Mouse (Mus musculus): ENCODE measurements around the gene Galnt3. TPM values are rescaled to one million over a fixed set of nuclear protein-coding genes. Genes with fewer than 3 reads are reported as not detected.

Gene Galnt3
- polyA plus RNA-seq, 1 experiment from 2014 or later = 1.3 TPM

- H3K4me2 ChIP-seq (ENCODE audit: low read depth, low read length) = no peak overlapping the region
- no peak for ATAC-seq (ENCODE audit: low read depth)
- no peaks in the 10 kb centered on the region for H3K36me3 ChIP-seq (ENCODE audit: control insufficient read depth, insufficient read depth, low read length)
- no peak overlapping the region for H3K4me3 ChIP-seq (ENCODE audit: low read depth, low read length)
- no peak overlapping the region for H3K27ac ChIP-seq (ENCODE audit: low read depth, low read length)
- no peaks in the 10 kb centered on the region for H3K27me3 ChIP-seq (ENCODE audit: control insufficient read depth, insufficient read depth, low read length)
- no peaks in the 10 kb centered on the region for H3K4me1 ChIP-seq (ENCODE audit: control insufficient read depth, insufficient read depth, low read length)
- no peak overlapping the region for H3K9ac ChIP-seq (replicated peaks; ENCODE audit: low read depth, low read length)
- no peaks in the 10 kb centered on the region for H3K9me3 ChIP-seq (ENCODE audit: control insufficient read depth, low read length)
- WGBS = 64% methylated on average over 4 of the region's 4 CpGs
These were observed 30.1 kb downstream of the Galnt3 start for GRCm38 (mm10) chr2:66094622-66095181.

DNA sequence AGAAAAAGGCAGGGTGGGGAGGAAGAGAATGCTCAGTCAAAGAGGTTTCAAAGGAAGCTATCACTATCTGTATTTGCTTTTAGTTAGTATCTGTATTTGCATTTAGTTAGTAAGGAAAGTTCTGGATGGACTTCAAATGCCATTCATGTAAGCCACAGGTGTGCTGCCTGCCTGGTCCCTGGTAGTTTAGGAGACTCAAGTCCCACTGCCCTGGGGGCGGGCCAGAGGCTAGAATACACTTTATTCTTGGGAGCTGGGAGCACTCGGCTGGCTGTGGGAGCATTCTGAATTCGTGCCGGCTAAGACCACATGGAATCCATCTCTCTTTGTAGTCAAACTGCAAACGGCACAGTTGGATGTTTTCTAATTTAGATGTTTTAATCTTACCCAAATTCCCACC, 33.5 kb downstream of the Galnt3 start:
- ATAC-seq (ENCODE audit: low read depth) = no peak
- no peak overlapping the region for H3K4me3 ChIP-seq (ENCODE audit: low read depth, low read length)
- H3K9ac ChIP-seq (replicated peaks; ENCODE audit: low read depth, low read length) = no peak overlapping the region
- no peaks in the 10 kb centered on the region for H3K9me3 ChIP-seq (ENCODE audit: control insufficient read depth, low read length)
- no peak overlapping the region for H3K27ac ChIP-seq (ENCODE audit: low read depth, low read length)
- no peak overlapping the region for H3K4me2 ChIP-seq (ENCODE audit: low read depth, low read length)
- H3K4me1 ChIP-seq (ENCODE audit: control insufficient read depth, insufficient read depth, low read length) = no peaks in the 10 kb centered on the region
- H3K36me3 ChIP-seq (ENCODE audit: control insufficient read depth, insufficient read depth, low read length) = no peaks in the 10 kb centered on the region
- 66% methylated on average over 5 of the region's 5 CpGs for WGBS
- H3K27me3 ChIP-seq (ENCODE audit: control insufficient read depth, insufficient read depth, low read length) = no peaks in the 10 kb centered on the region

DNA sequence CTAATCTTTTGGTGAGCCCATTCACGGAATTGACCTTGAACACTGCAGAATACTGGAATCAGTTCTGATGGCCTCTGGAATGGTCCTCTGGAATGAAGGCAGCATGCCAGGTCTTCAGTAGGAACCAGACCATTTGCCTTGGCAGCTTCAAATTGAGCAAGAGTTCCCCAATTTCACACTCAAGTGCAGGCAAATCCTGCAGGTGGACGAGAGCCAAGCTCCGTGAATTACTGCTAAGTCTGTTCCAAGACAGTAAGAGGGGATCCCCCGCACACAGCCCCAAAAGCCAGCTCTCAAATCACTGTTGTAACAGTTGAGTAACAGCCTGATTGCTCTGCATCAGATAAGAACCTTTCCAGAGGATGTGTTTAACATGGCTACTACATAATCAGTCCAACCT, 42.9 kb downstream of the Galnt3 start:
- no peak for ATAC-seq (ENCODE audit: low read depth)
- Histone ChIP-seq H3K9ac (replicated peaks; ENCODE audit: low read depth, low read length) (no peak overlapping the region), H3K9me3 (ENCODE audit: control insufficient read depth, low read length) (no peaks in the 10 kb centered on the region), H3K36me3 (ENCODE audit: control insufficient read depth, insufficient read depth, low read length) (no peaks in the 10 kb centered on the region), H3K27me3 (ENCODE audit: control insufficient read depth, insufficient read depth, low read length) (no peaks in the 10 kb centered on the region), H3K27ac (ENCODE audit: low read depth, low read length) (no peak overlapping the region), H3K4me3 (ENCODE audit: low read depth, low read length) (no peak overlapping the region), H3K4me2 (ENCODE audit: low read depth, low read length) (no peak overlapping the region), H3K4me1 (ENCODE audit: control insufficient read depth, insufficient read depth, low read length) (no peaks in the 10 kb centered on the region)
- WGBS = 81% methylated on average over 4 of the region's 4 CpGs

- H3K4me2 ChIP-seq (ENCODE audit: low read depth, low read length) = no peak overlapping the region
- WGBS = 93% methylated on average over 2 of the region's 2 CpGs
- H3K27ac ChIP-seq (ENCODE audit: low read depth, low read length) = no peak overlapping the region
- no peaks in the 10 kb centered on the region for H3K36me3 ChIP-seq (ENCODE audit: control insufficient read depth, insufficient read depth, low read length)
- H3K4me1 ChIP-seq (ENCODE audit: control insufficient read depth, insufficient read depth, low read length) = no peaks in the 10 kb centered on the region
- no peaks in the 10 kb centered on the region for H3K9me3 ChIP-seq (ENCODE audit: control insufficient read depth, low read length)
- H3K4me3 ChIP-seq (ENCODE audit: low read depth, low read length) = no peak overlapping the region
- no peak overlapping the region for H3K9ac ChIP-seq (replicated peaks; ENCODE audit: low read depth, low read length)
- H3K27me3 ChIP-seq (ENCODE audit: control insufficient read depth, insufficient read depth, low read length) = no peaks in the 10 kb centered on the region
- ATAC-seq (ENCODE audit: low read depth) = no peak
These were observed 44.1 kb downstream of the Galnt3 start for GRCm38 (mm10) chr2:66080731-66081130.

DNA sequence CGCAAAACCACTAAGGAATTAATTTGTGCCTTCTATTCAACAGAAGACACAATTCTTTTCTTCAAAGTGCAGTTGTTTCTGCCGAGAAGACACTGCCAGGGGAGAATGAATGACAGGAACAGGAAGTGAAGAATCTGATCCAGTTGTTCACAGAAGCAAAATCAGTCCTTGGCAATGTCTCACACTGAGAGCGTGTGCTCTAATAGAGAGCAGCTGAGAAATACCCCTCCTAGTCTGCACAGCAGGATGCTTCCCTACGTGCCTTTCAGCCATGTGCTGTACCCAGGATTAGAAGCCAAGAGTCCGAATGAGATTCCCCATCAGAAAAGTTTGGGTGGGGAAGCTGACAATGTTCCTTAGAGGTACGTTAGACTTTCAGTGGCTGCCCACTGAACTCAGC, 55.3 kb downstream of the Galnt3 start:
- WGBS = 46% methylated on average over 6 of the region's 6 CpGs
- Histone ChIP-seq H3K4me2 (ENCODE audit: low read depth, low read length) (no peak overlapping the region), H3K9me3 (ENCODE audit: control insufficient read depth, low read length) (no peaks in the 10 kb centered on the region), H3K27me3 (ENCODE audit: control insufficient read depth, insufficient read depth, low read length) (no peaks in the 10 kb centered on the region), H3K4me3 (ENCODE audit: low read depth, low read length) (no peak overlapping the region), H3K36me3 (ENCODE audit: control insufficient read depth, insufficient read depth, low read length) (no peaks in the 10 kb centered on the region), H3K27ac (ENCODE audit: low read depth, low read length) (no peak overlapping the region), H3K4me1 (ENCODE audit: control insufficient read depth, insufficient read depth, low read length) (no peaks in the 10 kb centered on the region), H3K9ac (replicated peaks; ENCODE audit: low read depth, low read length) (no peak overlapping the region)
- ATAC-seq (ENCODE audit: low read depth) = no peak

- H3K4me1 ChIP-seq (ENCODE audit: control insufficient read depth, insufficient read depth, low read length) = no peaks in the 10 kb centered on the region
- no peaks in the 10 kb centered on the region for H3K9me3 ChIP-seq (ENCODE audit: control insufficient read depth, low read length)
- ATAC-seq (ENCODE audit: low read depth) = no peak
- no peak overlapping the region for H3K27ac ChIP-seq (ENCODE audit: low read depth, low read length)
- WGBS = 93% methylated on average over 10 of the region's 10 CpGs
- no peak overlapping the region for H3K4me2 ChIP-seq (ENCODE audit: low read depth, low read length)
- no peak overlapping the region for H3K9ac ChIP-seq (replicated peaks; ENCODE audit: low read depth, low read length)
- H3K27me3 ChIP-seq (ENCODE audit: control insufficient read depth, insufficient read depth, low read length) = no peaks in the 10 kb centered on the region
- H3K4me3 ChIP-seq (ENCODE audit: low read depth, low read length) = no peak overlapping the region
- no peaks in the 10 kb centered on the region for H3K36me3 ChIP-seq (ENCODE audit: control insufficient read depth, insufficient read depth, low read length)
These were observed 61.5 kb downstream of the Galnt3 start for GRCm38 (mm10) chr2:66063291-66063690.

DNA sequence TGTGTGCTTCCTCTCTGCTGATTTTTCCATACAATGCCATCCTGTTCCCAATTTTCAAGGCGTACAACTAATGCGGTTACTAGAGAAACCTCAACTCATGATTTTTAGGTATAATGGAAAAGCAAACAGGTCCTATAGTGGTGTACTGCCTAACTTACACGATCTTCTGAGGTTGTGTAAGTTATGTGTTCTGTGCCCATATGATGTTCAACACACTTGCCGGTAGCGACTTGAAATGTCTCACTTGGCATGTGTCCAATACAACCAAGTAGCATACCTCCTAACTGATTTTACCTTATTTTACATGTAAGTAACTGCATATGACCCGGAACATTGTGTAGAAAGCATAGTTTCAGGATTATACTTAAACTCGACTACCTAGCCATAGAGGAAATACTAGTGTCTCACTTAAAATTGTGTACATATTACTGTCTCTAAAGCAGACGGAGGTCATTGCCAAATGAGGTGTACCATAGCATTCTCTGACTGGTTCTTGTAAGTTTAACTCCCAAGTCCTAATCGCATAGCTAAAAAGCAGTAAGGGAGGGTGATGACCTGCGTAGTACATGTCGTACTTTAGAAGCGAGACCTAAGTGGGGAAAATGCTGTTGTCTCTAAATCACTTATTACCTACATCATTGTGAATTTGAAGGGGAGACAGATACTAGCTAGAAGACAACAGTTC, 80.2 kb downstream of the Galnt3 start:
- Histone ChIP-seq H3K9ac (replicated peaks; ENCODE audit: low read depth, low read length) (no peak overlapping the region), H3K27me3 (ENCODE audit: control insufficient read depth, insufficient read depth, low read length) (no peaks in the 10 kb centered on the region), H3K4me2 (ENCODE audit: low read depth, low read length) (0 out of 2 replicates have a peak overlapping the region, but pooled peaks have one; percentile 8), H3K4me3 (ENCODE audit: low read depth, low read length) (no peak overlapping the region), H3K27ac (ENCODE audit: low read depth, low read length) (peak overlapping the region; percentile 45; the same call in 1 of the 2 replicates), H3K9me3 (ENCODE audit: control insufficient read depth, low read length) (no peaks in the 10 kb centered on the region), H3K36me3 (ENCODE audit: control insufficient read depth, insufficient read depth, low read length) (no peaks in the 10 kb centered on the region), H3K4me1 (ENCODE audit: control insufficient read depth, insufficient read depth, low read length) (no peaks in the 10 kb centered on the region; the same call in 1 of the 2 replicates)
- 80% methylated on average over 12 of the region's 12 CpGs for WGBS
- 0 out of 2 replicates have a peak, but pooled peaks have one; percentile 29 for ATAC-seq (ENCODE audit: low read depth)

- ATAC-seq (ENCODE audit: low read depth) = peak; percentile 91
- Histone ChIP-seq H3K36me3 (ENCODE audit: control insufficient read depth, insufficient read depth, low read length) (no peaks in the 10 kb centered on the region), H3K9me3 (ENCODE audit: control insufficient read depth, low read length) (no peaks in the 10 kb centered on the region), H3K4me2 (ENCODE audit: low read depth, low read length) (0 out of 2 replicates have a peak overlapping the region, but pooled peaks have one; percentile 8), H3K4me1 (ENCODE audit: control insufficient read depth, insufficient read depth, low read length) (no peaks in the 10 kb centered on the region; the same call in 1 of the 2 replicates), H3K27me3 (ENCODE audit: control insufficient read depth, insufficient read depth, low read length) (no peaks in the 10 kb centered on the region), H3K9ac (replicated peaks; ENCODE audit: low read depth, low read length) (no peak overlapping the region), H3K27ac (ENCODE audit: low read depth, low read length) (peak overlapping the region; percentile 45; the same call in 1 of the 2 replicates), H3K4me3 (ENCODE audit: low read depth, low read length) (no peak overlapping the region)
- WGBS = 24% methylated on average over 17 of the region's 17 CpGs
These were observed 81.1 kb downstream of the Galnt3 start for GRCm38 (mm10) chr2:66043441-66044404.
